Mouse (Mus musculus) layer of hippocampus, postnatal 25 days (tissue): ENCODE measurements at regions not wholly inside any gene's neighbourhood (a gene's known extent, or its start where the extent isn't known, plus 50 kb on each side); places are given as distances from the start of the nearest gene placed in this dataset.

ENCODE experiments used
- DNase-seq, 2 experiments: peaks; one replicate each; pipeline ENCODE4 v3.0.0; 2022; ENCODE audit warnings: mixed read lengths in 2 of 2, low spot score in 1 of 2; ENCODE audit errors: extremely low spot score in 1 of 2

DNA sequence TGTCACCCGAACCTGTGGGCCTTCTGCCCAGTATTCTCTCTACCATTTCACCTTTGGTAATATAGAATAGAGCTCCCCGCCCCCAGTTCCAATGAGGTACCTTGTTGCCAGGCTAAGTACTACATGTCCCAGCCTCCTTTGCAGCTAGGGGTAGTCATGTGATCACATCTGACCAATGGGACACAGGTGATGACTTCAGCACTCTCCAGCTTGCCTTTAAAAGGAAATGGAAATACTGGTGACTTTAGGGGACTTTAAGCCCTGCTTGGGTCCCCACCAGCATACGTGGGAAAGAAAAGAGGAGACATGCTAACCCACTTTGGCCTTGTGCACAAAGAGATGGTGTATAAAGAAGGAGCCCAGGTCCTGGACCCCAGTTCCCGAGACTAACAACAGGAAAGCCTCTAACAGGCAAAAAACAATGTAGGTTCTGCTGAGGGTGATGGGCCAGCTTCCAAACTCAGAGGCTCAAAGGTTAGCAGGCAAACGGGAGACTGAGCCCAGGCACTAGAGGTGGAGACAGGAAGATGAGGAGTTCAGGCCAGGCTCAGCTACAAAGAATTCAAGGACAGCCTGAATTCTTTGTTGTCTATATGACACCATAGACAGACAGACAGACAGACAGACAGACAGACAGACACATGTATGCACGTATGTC is 103.5 kb downstream of the 1700001O22Rik start:
- DNase-seq, result peak in 1 of 2 experiments; percentile 65

DNA sequence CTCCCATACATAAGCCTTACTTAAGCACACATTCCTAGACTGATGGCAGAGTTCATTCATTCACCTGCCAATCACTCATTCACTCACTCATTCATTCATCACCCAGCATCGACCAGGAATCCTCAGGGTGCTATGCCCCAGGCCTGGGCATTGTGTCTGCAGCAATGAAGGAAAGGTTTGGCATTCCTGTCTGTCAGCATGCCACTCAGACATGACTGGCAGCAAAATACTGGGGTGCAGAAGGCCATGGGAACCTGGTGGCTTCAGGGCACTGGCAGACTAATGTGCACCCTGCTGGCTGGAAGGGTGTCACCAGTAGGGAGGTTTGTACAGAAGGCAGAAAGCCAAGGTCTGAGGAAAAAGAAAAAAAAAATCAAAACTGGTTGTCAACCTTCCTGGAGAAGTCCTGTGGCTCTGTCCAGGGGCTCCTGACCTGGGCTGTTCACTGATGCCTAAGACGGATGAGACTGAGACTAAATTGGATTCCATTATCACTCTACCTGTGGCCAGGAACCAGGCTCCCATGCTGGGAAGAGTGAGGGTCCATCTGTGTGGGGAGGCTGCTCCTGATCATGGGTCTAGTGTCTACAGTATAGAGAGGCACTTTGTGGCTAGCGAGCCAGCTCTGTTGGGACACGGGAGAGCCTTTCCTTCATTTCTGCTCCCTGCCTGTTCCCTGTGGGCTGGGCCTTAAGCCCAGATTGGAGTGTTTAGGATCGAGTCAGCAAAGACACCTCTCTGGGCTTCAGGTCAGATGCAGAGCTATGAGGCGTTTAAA is 104.1 kb downstream of the Cstad start:
- no peak for DNase-seq

DNA sequence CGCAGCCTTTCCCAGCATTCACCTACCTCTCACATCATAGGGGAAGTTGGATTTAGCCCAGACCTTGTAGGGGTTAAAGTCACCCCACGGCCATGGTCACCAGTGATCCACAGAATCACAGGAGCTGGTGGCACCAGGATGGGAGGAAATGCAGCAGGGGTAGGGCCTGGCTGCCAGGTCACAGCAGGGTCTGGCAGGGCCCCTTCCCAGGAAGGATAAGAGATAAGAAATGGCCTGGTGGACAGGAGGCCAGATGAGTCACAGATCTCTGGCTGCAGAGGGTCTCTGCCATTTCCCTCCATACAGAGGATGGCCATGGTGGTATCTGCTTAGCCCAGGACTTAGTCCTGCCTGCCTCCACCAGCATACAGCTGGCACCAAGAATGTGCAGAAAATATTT is 103.0 kb downstream of the Cstad start:
- no peak for DNase-seq

DNA sequence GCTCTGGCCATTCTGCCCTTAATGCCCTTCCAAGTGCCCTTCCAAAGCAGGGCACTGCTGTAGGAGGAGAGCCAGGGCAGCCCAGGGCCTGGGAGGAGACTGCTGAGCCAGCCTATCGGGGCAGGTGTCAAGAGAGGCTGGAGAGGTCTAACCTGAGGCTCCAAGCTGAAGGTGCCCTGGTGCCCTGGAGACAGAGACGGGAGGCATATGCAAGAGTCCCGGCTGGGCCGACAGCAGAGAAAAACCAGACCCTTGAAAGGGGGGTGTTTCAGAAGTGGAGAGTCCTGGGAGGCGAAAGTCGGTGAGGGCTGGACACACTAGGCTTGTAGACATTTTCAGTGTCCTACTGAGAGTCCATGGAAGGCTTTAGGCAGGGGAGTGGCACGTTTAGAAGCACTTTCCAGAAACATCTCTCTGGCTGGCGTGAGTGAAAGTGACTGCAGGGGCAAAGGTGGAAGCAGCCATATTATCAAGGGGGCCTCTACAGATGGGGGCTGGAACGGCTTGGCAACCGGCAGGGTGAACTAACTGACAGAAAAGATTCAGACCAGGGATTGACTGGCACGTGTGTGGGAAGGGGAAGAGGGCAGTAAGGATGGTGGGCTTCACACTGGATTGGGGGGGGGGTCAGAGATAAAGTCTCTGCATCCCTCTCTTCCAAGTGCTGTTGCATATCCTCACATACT is 101.1 kb downstream of the Cstad start:
- no peak for DNase-seq

DNA sequence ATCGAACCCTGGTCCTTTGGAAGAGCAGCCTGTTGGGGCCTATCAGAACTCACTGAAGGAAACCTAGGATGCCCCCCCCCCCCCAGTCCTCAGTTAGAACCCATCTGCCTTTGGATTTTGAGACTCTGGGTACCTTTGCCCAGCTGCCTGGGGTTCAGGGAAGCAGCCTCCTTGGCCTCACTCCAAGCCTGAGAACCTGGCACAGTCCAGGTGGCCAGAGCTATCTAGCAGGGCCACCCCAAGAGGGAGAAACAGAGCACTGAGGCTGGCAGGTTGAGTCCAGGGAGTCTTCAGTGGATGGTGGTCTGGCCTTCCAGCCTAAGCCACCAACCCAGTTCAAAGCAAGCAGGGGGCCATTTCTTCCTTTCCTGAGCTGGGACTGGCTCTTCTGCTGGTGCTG is 100.2 kb downstream of the Cstad start:
- no peak for DNase-seq

DNA sequence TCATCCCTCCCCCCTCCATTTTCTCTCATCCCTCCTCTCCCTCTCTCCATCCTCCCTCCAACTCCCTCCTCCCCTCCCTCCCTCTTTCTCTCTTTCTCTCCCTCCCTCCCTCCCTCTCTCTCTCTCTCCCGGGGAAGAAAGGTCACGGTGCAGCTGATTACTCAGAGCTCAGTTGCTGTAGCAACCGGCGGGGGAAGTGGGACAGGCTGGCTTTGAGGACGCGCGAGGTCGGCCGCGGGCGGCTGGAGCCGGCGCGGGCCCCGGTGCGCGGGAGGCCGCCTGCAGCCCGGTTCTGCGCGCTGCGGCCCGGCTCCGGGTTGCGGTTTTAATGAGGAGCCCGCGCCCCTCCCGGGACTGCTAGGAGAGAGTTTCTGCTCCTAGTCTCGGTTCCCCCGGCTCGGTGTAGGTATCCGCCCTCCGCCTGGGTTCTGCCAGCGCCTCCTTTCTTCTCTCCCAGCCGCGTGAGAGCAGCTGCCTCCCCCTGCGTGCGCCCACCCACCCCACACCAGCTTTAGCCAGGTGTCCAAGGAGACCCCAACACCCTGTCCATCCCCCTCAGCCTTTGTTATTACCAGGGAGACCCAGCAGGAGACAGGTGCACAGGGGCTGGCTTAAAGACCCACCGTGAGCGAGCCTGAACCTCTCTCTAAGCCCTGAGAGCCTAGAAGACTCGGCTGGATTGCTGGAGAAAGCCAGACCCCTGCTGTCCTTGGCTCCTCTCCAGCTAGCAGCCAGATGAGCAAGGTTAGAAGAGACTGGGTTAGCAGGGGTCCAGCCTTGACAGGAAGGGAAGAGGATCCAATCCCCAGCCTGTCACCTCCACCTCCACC is 98.6 kb downstream of the Cstad start:
- peak; percentile 54 to 71 for DNase-seq

DNA sequence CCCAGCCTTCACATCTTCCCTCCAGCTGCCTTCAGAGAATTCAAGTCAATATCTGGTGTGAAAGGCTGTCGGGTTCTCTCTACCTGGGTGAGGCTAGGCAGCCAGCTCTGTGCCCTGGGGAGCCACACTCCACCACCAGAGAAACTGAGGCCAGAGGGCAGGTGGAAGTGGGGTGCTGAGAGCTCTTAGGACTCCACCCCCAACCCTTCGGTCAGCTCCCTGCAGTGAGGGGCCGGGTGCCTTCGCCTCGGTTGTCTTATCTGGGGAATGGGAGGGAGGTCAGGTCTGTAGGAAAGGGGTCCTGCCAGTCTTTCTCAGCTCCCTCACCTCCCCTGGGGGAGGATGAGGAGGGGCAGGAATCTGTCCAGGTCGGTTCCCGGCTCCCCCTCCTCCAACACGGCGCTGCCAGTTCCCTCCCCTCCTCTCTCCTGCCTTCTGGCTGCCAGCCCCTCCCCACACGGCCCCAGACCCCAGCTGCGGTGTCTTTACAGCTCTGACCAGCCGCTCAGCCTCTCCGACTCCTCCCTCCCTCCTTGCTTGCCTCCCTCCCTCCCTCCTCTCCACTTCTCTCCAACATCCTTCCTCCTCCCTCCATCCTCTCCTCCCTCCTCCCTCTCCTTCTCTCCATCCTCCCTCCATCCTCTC is 97.8 kb downstream of the Cstad start:
- no peak for DNase-seq

DNA sequence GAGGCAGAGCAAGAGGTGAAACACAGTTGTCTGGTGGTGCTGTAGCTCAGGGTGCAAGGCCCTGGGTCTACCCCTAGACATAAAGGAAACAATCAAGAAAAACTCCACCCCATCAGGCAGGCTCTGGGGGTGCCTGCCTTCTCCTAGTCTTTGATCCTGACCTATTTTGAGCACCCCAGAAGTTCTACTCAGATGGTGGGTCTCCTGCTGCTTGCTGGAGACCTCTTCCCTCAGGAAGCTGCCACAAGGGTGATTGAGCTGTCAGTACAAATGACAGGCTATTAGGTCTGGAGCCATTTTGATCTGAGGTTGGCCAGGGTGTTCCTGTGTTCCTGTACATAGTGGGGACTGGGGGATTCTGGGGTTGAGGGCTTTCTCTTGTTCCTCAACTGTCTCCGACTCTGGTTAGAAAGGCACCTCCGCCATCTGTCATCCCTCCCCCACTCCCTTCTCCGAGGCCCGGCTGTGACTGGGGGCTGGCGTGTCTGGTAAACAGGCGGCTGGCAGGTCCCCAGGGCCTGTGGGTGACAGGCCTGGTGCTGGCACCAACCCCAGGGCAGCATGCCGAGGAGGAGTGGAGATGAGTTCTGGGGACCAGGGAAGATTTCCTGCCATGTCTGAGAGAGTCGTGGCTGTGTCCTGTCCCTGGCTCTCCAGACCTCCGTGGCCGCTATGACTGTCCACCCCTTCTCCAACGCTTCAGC is 97.2 kb downstream of the Cstad start:
- peak; percentile 82 to 84 for DNase-seq

DNA sequence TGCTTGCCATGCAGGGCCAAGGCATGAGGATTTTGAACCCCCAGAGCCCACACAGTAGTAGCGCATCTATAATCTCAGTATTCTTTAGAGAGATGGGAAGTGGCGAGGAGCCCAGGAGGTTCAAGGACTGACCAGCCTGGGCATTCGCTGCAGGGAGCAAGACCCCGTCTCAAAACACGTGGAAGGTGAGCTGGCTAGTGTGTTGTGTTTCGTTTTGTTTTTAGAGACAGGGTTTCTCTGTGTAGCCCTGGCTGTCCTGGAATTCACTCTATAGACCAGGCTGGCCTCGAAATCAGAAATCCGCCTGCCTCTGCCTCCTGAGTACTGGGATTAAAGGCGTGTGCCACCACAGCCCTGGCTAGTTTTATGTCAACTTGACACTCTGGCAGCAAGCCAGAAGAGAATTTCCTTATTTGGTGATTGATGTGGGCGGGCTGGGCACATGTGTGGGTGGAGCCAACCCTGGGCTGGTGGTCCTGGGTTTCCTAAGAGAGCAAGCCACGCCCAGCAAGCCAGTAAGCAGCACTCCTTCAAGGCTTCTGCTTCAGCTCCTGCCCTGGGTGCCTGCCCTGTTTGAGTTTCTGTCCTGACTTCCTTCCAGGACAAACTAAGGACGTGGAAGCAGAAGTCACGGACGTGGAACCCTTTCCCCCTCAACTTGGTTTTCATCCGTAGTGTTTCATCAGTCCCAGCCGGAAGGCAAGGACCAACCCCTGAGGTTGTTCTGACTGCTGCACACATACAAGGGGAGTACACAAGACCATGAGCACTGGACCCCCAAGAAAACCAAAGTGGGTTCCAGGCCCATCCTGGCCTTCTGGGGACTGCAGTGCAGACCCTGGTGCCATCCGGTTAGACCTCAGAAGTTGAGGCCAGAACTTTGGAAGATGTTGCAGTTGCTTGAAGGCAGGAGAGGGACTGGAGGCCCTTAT is 96.4 kb downstream of the Cstad start:
- no peak for DNase-seq

DNA sequence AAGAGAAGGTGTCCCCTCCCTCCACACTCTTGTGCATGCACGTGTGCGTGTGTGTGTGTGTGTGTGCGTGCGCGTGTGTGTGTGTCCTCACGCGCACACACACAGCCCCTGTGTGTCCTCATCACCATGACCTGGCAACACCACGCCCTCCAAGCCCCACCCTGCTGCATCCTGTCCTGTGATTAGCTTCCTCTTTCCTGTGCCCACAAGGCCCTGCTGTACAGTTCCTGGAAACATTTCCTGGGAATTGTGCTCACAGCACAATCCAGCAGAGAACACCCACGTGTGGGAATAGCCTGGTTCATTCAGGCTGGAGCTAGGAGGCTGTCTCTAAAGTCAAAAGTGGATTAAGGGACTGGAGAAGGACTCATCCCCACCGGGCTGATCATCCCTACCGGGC is 95.5 kb downstream of the Cstad start:
- no peak for DNase-seq

DNA sequence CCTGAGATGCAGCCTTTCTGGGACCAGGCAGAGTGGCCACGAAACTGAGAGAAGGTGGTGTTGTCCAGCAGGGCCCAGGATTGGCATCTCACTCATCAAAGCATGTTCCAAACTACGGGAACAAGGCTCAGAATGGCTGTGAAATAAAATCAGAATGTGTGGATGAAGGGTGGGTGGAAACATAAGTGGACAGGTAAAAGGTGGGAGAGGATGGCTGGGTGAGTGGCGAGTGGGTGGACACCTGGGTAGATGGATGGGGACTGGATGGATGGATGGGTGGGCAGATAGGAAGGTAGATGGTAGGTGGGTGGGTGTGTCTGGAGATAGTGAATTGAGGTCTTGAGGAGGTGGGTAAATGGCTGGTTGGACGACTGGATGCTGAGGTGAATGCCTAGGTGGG is 93.6 kb downstream of the Cstad start:
- no peak for DNase-seq

DNA sequence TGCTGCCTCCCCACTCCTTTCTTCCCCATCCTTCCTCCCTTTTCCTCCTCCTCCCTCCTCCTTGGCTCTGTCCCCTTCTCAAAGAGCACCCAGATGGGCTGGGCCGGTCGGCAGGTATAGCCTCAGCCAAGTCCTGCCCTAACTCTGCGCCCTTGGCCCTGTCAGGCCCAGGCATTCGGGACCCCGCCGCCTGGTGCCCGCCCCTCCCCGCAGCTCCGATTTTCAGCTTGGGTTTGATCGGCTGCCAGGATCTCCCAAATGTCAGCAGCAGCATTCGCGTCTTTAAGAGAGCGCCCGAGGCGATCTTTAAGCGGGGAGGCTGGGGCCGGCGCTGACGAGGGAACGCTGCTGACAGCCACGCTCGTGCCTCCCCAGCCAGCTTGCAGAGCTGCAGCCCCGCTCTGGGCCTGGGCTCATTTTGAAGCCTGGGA is 92.3 kb downstream of the Cstad start:
- peak in 1 of 2 experiments; percentile 59 for DNase-seq

DNA sequence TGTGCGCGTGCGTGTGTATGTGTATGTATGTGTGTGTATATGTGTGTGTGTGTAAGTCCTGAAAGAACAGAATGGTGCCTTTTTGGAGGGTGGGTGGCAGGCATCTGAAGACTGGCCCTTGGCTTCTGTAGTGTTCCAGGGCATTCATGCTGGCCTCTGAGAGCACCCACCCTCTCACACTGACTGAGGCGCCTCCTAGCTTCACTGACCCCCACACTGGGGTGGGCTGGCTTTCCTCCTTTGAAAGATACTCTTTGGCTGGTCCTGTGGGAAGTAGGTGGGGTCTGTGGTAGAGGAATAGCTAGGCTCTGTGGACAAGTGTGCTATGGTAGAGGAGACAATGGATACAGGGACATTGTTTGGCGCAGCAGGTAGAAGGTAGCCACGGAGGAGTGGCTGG is 91.5 kb downstream of the Cstad start:
- DNase-seq, result no peak

DNA sequence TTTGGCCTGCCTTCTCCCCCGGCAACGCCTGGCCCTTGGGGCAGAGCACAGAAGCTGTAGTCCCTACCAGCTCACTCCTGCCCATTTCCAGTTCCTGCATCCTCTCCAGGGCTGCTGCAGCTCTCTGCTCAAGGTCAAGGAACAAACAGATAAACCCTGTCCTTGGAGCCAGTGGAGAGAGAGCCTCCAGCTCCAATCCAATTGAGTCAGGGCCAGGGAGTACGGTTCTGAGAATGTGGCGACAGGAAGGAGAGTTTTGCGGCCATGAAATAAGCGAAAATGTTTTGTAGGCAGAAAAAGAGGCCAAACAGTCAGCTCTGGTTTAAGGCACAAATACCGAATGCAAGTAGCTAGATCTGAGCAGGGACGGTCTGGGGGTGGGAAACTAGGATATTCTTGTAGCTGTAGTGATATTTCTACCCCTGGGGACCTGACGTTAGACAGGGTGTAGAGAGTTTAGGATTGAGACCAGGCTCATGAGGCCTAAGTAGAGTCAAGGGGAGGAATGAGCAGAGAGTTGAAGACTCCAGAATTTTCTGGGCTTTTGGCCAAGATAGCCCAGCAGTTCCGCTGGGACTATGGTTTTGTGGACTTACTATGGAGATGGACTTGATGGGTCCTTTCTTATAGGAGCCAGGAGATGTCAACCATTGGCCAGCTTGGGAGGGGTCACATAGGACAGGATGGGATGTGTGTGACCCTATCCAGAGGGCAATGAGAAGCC is 90.5 kb downstream of the Cstad start:
- no peak for DNase-seq

DNA sequence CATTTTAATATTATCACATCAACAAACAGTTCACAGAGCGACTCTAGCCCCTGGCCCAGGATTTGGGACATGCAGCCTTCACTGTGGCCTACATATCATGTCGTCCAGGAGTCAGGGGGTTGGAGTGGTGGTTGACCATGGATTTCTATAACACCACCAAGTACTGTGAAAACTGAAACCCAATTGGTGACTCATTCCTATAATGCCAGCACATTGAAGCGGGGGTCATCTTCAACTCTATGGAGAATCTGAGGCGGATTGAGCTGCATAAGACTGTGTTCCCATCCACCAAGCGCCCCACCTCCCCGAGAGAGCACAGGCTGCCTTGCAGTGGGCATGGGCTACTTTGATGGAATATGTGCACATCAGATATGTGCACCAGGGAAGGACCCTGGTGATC is 89.6 kb downstream of the Cstad start:
- DNase-seq, result no peak

DNA sequence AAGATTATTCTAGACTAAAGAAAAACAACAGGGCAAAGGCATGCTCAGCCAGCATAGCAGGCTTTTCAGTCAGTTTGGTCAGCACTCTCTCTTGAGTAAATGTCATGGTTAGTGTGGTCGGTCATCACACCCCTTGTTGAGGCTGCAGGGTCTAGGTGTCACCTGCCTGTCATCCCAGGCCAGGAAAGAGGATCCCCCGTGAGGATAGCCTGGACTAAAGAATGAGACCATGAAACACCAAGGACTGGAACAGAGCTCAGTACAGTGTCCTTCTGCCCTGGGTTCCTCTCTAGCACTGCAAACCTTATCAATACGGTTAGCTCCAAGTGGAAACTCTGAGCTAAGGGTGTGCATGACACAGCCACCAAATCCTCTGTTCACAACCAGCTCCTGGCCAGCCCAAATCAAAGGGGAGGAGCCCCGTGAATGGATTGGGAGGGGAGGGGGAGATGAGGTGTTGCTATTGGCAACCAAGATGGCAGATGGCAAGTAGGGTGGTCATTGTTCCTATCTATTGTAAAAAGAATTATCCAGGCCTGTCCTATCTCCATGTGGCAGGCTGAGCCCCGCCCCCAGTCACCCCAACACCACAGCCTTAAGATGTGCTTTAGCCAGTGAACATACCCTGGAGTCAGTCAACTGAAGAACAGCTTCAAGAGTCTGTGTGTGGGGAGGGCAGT is 87.4 kb downstream of the Cstad start:
- no peak for DNase-seq

DNA sequence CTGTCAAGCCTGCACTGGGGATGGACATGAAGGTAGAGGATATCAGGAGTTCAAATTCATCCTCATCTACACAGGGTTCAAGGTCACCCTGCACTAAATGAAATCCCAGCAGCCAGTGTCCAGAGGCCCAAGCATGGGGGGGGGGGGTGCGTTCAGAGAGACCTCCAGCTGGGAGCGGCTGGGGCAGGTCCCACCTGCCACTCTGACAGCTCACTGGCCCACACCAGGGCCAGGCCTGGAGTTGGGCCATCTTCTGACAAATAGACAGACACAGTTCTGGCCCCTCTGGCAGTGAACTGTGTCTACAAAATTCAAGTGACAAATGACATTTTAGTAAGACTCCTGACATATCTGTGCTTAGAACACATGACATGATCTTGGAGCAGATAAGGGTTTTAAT is 86.8 kb downstream of the Cstad start:
- DNase-seq, result no peak
